Comparison of ENCODE assay signal across 15 mouse cellular contexts in genomic region chr17:88458079-88458478, GRCm38 (mm10). TPM values are rescaled to one million over a fixed set of nuclear protein-coding genes. Genes with fewer than 3 reads are reported as not detected.
DNase-seq lines count a peak whose midpoint lies in the region; ATAC-seq lines count a peak whose summit lies in the region.
"Had no signal": no experiment of that assay in that cellular context is flagged by ENCODE, and none has a peak within 500 bp of the region (broad histone marks: within the 10 kb centered on the region; RNA-seq: fewer than 3 reads in every experiment).

No protein-coding gene starts in this region.

- peak; percentile 19 for DNase-seq in adrenal gland, postnatal 10 days
- DNase-seq in adrenal gland, adult 18-20 months (ENCODE audit: low spot score in 2 of 2) = no peak
- DNase-seq in lung, postnatal 25 days (ENCODE audit: low spot score) = peak; percentile 52
- no peak for DNase-seq in lung, postnatal 14 days
- DNase-seq: B cell, adult 2 months; cerebellum, adult 2 months; cerebellum, postnatal 36 days; kidney, adult 8-10 months; kidney, postnatal 14 days; layer of hippocampus, postnatal 36 days; thymus, postnatal 14 days had no signal

- ATAC-seq in megakaryocyte, adult 5-6 weeks (ENCODE audit: poor library complexity, severe bottlenecking) = peak; percentile 94
- no peak for ATAC-seq in CD4-positive, CD25-positive, alpha-beta regulatory T cell, adult 4 months
- no peak for ATAC-seq in erythroid progenitor cell, adult 5-6 weeks (replicated peaks; ENCODE audit: low FRiP score, poor library complexity, severe bottlenecking)
- ATAC-seq: forebrain, embryonic 14.5 days had no signal

RNA-seq across cellular contexts. Expression of gene Foxn2, which starts 17.6 kb away (rescaled TPM):
- total RNA-seq in adrenal gland, postnatal 10 days (2021) = 10 to 100 TPM; 21.8 to 27.0 TPM
- total RNA-seq in adrenal gland, adult 18-20 months (2021) = 10 to 100 TPM; 19.0 to 20.9 TPM
- 68.4 and 79.4 TPM in 2 replicates for total RNA-seq in megakaryocyte, adult 5-6 weeks (2015)
- 93.8 and 96.1 TPM in 2 replicates for total RNA-seq in megakaryocyte, adult 5-6 weeks (2017)
- 10 to 100 TPM; 34.5 to 41.0 TPM for polyA plus RNA-seq in CD4-positive, CD25-positive, alpha-beta regulatory T cell, adult 4 months (2017; shearing (Covaris generic))
- 13.0 and 20.5 TPM in 2 replicates for total RNA-seq in erythroid progenitor cell, adult 5-6 weeks (2015; ENCODE audit: low replicate concordance)
- total RNA-seq in erythroid progenitor cell, adult 5-6 weeks (2017; ENCODE audit: low replicate concordance) = 13.9 and 16.8 TPM in 2 replicates

Comparison
In these comparisons a context has a peak if more than half of its experiments do, and no peak if none do; other contexts are left out.
1. DNase-seq: peak in adrenal gland, postnatal 10 days (single experiment) and lung, postnatal 25 days (single experiment); none in adrenal gland, adult 18-20 months (0 of 2) and lung, postnatal 14 days (single experiment).